In the genomic region with DNA sequence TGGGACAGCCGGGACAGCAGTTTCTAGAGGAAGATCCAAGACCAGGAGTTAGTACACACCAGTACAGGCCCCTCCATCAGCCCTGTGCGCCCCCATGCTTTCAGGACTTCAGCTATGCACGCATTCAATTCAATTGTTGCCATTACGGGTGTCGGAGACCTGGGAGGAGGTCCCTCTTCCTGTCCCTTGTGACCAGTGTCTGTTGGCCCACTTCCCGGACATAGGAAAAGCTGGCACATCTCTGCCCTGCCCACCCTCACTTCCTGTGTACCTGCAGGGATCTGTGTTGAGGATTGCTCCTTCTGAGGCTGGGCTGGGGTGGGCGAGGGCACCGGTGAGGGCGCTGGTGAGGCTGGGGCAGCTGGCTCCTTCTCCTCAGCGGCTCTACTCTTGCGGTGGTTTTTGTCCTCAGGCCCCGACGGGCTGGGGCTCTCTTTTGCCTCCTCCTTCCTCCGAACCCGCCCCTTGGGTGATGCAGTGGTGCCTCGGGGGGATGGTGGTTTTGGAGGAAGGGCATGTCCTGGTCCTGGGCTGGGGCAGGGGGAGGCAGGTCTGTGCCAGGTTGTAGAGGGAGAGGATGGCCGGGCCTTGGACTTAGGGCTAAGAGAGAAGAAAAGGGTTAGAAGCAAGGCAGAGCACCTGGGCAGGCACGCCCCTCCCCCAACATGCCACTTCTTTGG, we compare ENCODE assay signal across 16 mouse cellular contexts. TPM values are rescaled to one million over a fixed set of nuclear protein-coding genes. Genes with fewer than 3 reads are reported as not detected.
DNase-seq lines count a peak whose midpoint lies in the region; ATAC-seq and TF ChIP-seq lines count a peak whose summit lies in the region.
"Had no signal": no experiment of that assay in that cellular context is flagged by ENCODE, and none has a peak within 500 bp of the region (broad histone marks: within the 10 kb centered on the region; RNA-seq: fewer than 3 reads in every experiment).

No protein-coding gene starts in this region.

- no peaks in the 10 kb centered on the region for H3K27me3 ChIP-seq in cerebellum, adult 2 months (ENCODE audit: control insufficient read depth, insufficient read depth, low read length)
- H3K27me3 ChIP-seq in kidney, adult 2 months (replicated peaks; ENCODE audit: control insufficient read depth, insufficient read depth, low read length), result no peaks in the 10 kb centered on the region
- no peaks in the 10 kb centered on the region for H3K27me3 ChIP-seq in kidney, embryonic 16.5 days (ENCODE audit: insufficient read depth, low read length)
- no peaks in the 10 kb centered on the region for H3K27me3 ChIP-seq in spleen, adult 2 months (ENCODE audit: control insufficient read depth, insufficient read depth, low read length)
- no peaks in the 10 kb centered on the region for H3K27me3 ChIP-seq in embryonic facial prominence, embryonic 10.5 days (replicated peaks; ENCODE audit: low read depth, poor library complexity, severe bottlenecking)
- H3K27me3 ChIP-seq: liver, embryonic 13.5 days had no signal

- H3K9ac ChIP-seq in kidney, embryonic 16.5 days (replicated peaks; ENCODE audit: low read length), result no peak overlapping the region
- H3K9ac ChIP-seq: forebrain, postnatal 0 days; liver, embryonic 13.5 days had no signal

- H3K9me3 ChIP-seq in kidney, embryonic 16.5 days (ENCODE audit: low read length), result no peaks in the 10 kb centered on the region
- no peaks in the 10 kb centered on the region for H3K9me3 ChIP-seq in embryonic facial prominence, embryonic 10.5 days
- H3K9me3 ChIP-seq: liver, embryonic 13.5 days had no signal

- ATAC-seq in kidney, embryonic 16.5 days (ENCODE audit: low FRiP score, low TSS enrichment), result no peak
- ATAC-seq: activated CD4-positive, CD25-positive, alpha-beta regulatory T cell, adult 4 months; forebrain, postnatal 0 days had no signal

- peaks cover 4% of the 10 kb centered on the region for H3K36me3 ChIP-seq in kidney, adult 2 months (ENCODE audit: control insufficient read depth, insufficient read depth, low read length)
- peaks cover 80% of the 10 kb centered on the region for H3K36me3 ChIP-seq in kidney, embryonic 16.5 days (ENCODE audit: insufficient read depth, low read length)
- peaks cover 44% of the 10 kb centered on the region for H3K36me3 ChIP-seq in spleen, adult 2 months (ENCODE audit: control insufficient read depth, insufficient read depth, low read length)
- H3K36me3 ChIP-seq in embryonic facial prominence, embryonic 10.5 days (replicated peaks), result peaks cover 100% of the 10 kb centered on the region

- H3K27ac ChIP-seq in cerebellum, adult 2 months (ENCODE audit: insufficient read depth, low read length), result no peak overlapping the region
- 0 out of 2 replicates have a peak overlapping the region, but pooled peaks have one; percentile 9 for H3K27ac ChIP-seq in kidney, adult 2 months (ENCODE audit: insufficient read depth, low read depth, low read length)
- no peak overlapping the region for H3K27ac ChIP-seq in kidney, embryonic 16.5 days (ENCODE audit: low read length)
- peak overlapping the region; percentile 40; the same call in 1 of the 2 replicates for H3K27ac ChIP-seq in spleen, adult 2 months (ENCODE audit: insufficient read depth, low read length)
- no peak overlapping the region for H3K27ac ChIP-seq in embryonic facial prominence, embryonic 10.5 days (replicated peaks)
- H3K27ac ChIP-seq: liver, embryonic 13.5 days had no signal

- 60% methylated on average over 18 of the region's 18 CpGs for WGBS in cerebellum, adult 2 months
- 69% methylated on average over 18 of the region's 18 CpGs for WGBS in kidney, adult 2 months
- 81% methylated on average over 18 of the region's 18 CpGs for WGBS in kidney, embryonic 16.5 days
- whole genome bisulfite sequencing in spleen, adult 2 months, result 58% methylated on average over 18 of the region's 18 CpGs
- 87% methylated on average over 18 of the region's 18 CpGs for WGBS in embryonic facial prominence, embryonic 10.5 days

- no peak overlapping the region for H3K4me2 ChIP-seq in kidney, embryonic 16.5 days (replicated peaks; ENCODE audit: low read depth, low read length)
- H3K4me2 ChIP-seq: liver, embryonic 13.5 days had no signal

- peak; percentile 14 to 23 for DNase-seq in cerebellum, adult 2 months
- no peak for DNase-seq in cerebellum, adult 8-10 months
- DNase-seq in kidney, adult 2 months, result peak; percentile 49
- DNase-seq in spleen, adult 2 months (ENCODE audit: low read depth in 1 of 2, low spot score in 2 of 2), result peak in 1 of 2 experiments; percentile 46
- no peak for DNase-seq in spleen, postnatal 14 days (ENCODE audit: low spot score in 2 of 2)
- peak; percentile 69 to 79 for DNase-seq in lung, postnatal 4 days
- no peak for DNase-seq in embryonic facial prominence, embryonic 10.5 days (ENCODE audit: low spot score)
- DNase-seq: embryo, embryonic 11 days; forebrain, postnatal 0 days; heart, postnatal 4 days; layer of hippocampus, adult 9-11 months; liver, embryonic 13.5 days; right cerebral cortex, postnatal 14 days had no signal

- no peak overlapping the region for H3K4me3 ChIP-seq in cerebellum, adult 2 months (replicated peaks; ENCODE audit: insufficient read depth, low read depth, low read length)
- no peak overlapping the region for H3K4me3 ChIP-seq in kidney, adult 2 months (ENCODE audit: insufficient read depth, low read depth, low read length)
- H3K4me3 ChIP-seq in kidney, embryonic 16.5 days (ENCODE audit: low read length), result no peak overlapping the region
- no peak overlapping the region for H3K4me3 ChIP-seq in spleen, adult 2 months (ENCODE audit: extremely low read depth, insufficient read depth, insufficient read length)
- no peak overlapping the region for H3K4me3 ChIP-seq in embryonic facial prominence, embryonic 10.5 days
- H3K4me3 ChIP-seq: erythroblast, embryonic 14.5 days; liver, embryonic 13.5 days had no signal

- TF ChIP-seq CTCF in cerebellum, adult 2 months (IDR thresholded peaks at IDR 0.05; ENCODE audit: borderline replicate concordance, insufficient read depth, low read depth, low read length), result no peak
- no peak for TF ChIP-seq CTCF in kidney, adult 2 months (conservative IDR thresholded peaks at IDR 0.05; ENCODE audit: insufficient read depth, insufficient read length, low read depth, low read length)
- no peak for TF ChIP-seq CTCF in spleen, adult 2 months (IDR thresholded peaks at IDR 0.05; ENCODE audit: extremely low read depth, insufficient read depth, insufficient read length, insufficient replicate concordance)

- no peak for TF ChIP-seq POLR2A in cerebellum, adult 2 months (IDR thresholded peaks at IDR 0.05; ENCODE audit: borderline replicate concordance, insufficient read depth, low read length)
- TF ChIP-seq POLR2A in kidney, adult 2 months (IDR thresholded peaks at IDR 0.05; ENCODE audit: low read depth, low read length), result no peak
- no peak for TF ChIP-seq POLR2A in spleen, adult 2 months (IDR thresholded peaks at IDR 0.05; ENCODE audit: low read depth, low read length)

- peaks cover 19% of the 10 kb centered on the region for H3K4me1 ChIP-seq in cerebellum, adult 2 months (ENCODE audit: control insufficient read depth, insufficient read depth, low read length)
- peaks cover 3% of the 10 kb centered on the region for H3K4me1 ChIP-seq in kidney, adult 2 months (ENCODE audit: control insufficient read depth, insufficient read depth, low read length)
- H3K4me1 ChIP-seq in kidney, embryonic 16.5 days (ENCODE audit: insufficient read depth, low read length), result no peaks in the 10 kb centered on the region; the same call in 1 of the 2 replicates
- H3K4me1 ChIP-seq in spleen, adult 2 months (ENCODE audit: control insufficient read depth, insufficient read depth, insufficient read length), result peaks cover 12% of the 10 kb centered on the region
- peaks cover 18% of the 10 kb centered on the region for H3K4me1 ChIP-seq in embryonic facial prominence, embryonic 10.5 days

RNA-seq across cellular contexts. Expression of gene Map7d1, which starts 21.5 kb away (rescaled TPM):
- 274 and 283 TPM in 2 replicates for polyA plus RNA-seq in cerebellum, adult 2 months (2012; rRNA removed)
- polyA plus RNA-seq in kidney, adult 2 months (2012; rRNA removed), result 28.3 and 30.3 TPM in 2 replicates
- 31.5 and 32.2 TPM in 2 replicates for polyA plus RNA-seq in kidney, embryonic 16.5 days (2015; fragmentation: Nextera tagmentation; extraction: Ambion mirVana)
- 46.3 and 60.2 TPM in 2 replicates for polyA plus RNA-seq in spleen, adult 2 months (2012; rRNA removed)
- 60.9 and 62.9 TPM in 2 replicates for polyA plus RNA-seq in embryonic facial prominence, embryonic 10.5 days (2016; fragmentation: Nextera tagmentation; extraction: Ambion mirVana)

RNA-seq across cellular contexts. Expression of gene Trappc3, which starts 27.5 kb away (rescaled TPM):
- polyA plus RNA-seq in cerebellum, adult 2 months (2012; rRNA removed), result 175 TPM in 2 replicates
- polyA plus RNA-seq in kidney, adult 2 months (2012; rRNA removed), result 57.7 and 75.5 TPM in 2 replicates
- 113 and 120 TPM in 2 replicates for polyA plus RNA-seq in kidney, embryonic 16.5 days (2015; fragmentation: Nextera tagmentation; extraction: Ambion mirVana)
- 23.6 and 25.7 TPM in 2 replicates for polyA plus RNA-seq in spleen, adult 2 months (2012; rRNA removed)
- 91.8 and 92.3 TPM in 2 replicates for polyA plus RNA-seq in embryonic facial prominence, embryonic 10.5 days (2016; fragmentation: Nextera tagmentation; extraction: Ambion mirVana)

RNA-seq across cellular contexts. Expression of gene Thrap3, which starts 32.1 kb away (rescaled TPM):
- 122 TPM in 2 replicates for polyA plus RNA-seq in cerebellum, adult 2 months (2012; rRNA removed)
- 40.4 and 51.0 TPM in 2 replicates for polyA plus RNA-seq in kidney, adult 2 months (2012; rRNA removed)
- 210 and 218 TPM in 2 replicates for polyA plus RNA-seq in kidney, embryonic 16.5 days (2015; fragmentation: Nextera tagmentation; extraction: Ambion mirVana)
- 51.1 and 53.0 TPM in 2 replicates for polyA plus RNA-seq in spleen, adult 2 months (2012; rRNA removed)
- 262 and 263 TPM in 2 replicates for polyA plus RNA-seq in embryonic facial prominence, embryonic 10.5 days (2016; fragmentation: Nextera tagmentation; extraction: Ambion mirVana)

RNA-seq across cellular contexts. Expression of gene Col8a2, which starts 52.0 kb away (rescaled TPM):
- polyA plus RNA-seq in cerebellum, adult 2 months (2012; rRNA removed), result 0.93 and 2.0 TPM in 2 replicates
- 0.27 and 0.31 TPM in 2 replicates for polyA plus RNA-seq in kidney, adult 2 months (2012; rRNA removed)
- polyA plus RNA-seq in kidney, embryonic 16.5 days (2015; fragmentation: Nextera tagmentation; extraction: Ambion mirVana), result 11.1 and 11.4 TPM in 2 replicates
- 3.2 and 3.7 TPM in 2 replicates for polyA plus RNA-seq in spleen, adult 2 months (2012; rRNA removed)
- 7.3 and 11.2 TPM in 2 replicates for polyA plus RNA-seq in embryonic facial prominence, embryonic 10.5 days (2016; fragmentation: Nextera tagmentation; extraction: Ambion mirVana)
- polyA plus RNA-seq: activated CD4-positive, CD25-positive, alpha-beta regulatory T cell, adult 4 months; erythroblast, embryonic 14.5 days had no signal

Comparison
In these comparisons a context has a peak if more than half of its experiments do, and no peak if none do; other contexts are left out.
1. DNase-seq: peak in cerebellum, adult 2 months (2 of 2), kidney, adult 2 months (single experiment) and lung, postnatal 4 days (2 of 2); none in cerebellum, adult 8-10 months (single experiment), spleen, postnatal 14 days (0 of 2) and embryonic facial prominence, embryonic 10.5 days (single experiment).
2. H3K27ac ChIP-seq: peak in kidney, adult 2 months (single experiment) and spleen, adult 2 months (single experiment); none in cerebellum, adult 2 months (single experiment), kidney, embryonic 16.5 days (single experiment) and embryonic facial prominence, embryonic 10.5 days (single experiment).